Mouse (Mus musculus) midbrain, postnatal 0 days (tissue): ENCODE results near the gene 4930438A08Rik. TPM values are rescaled to one million over a fixed set of nuclear protein-coding genes. Genes with fewer than 3 reads are reported as not detected.
A peak's percentile ranks its signal among the peaks of the same experiment; 100 is the strongest.

Experiments
- ATAC-seq: fragments of 200-750 bp; cut with Nextera tagmentation; 2 replicates; pipeline ENCODE4 v1.8.0; 2017; ENCODE audit warnings: moderate number of reproducible peaks, mild to moderate bottlenecking, moderate TSS enrichment, moderate library complexity; ENCODE audit not compliant: low FRiP score
- DNase-seq: peaks from one replicate; pipeline ENCODE4 v3.0.0-alpha.2; 2015; ENCODE audit warnings: low spot score
- H3K27ac ChIP-seq: fragments of 300-500 bp; sonication (generic); 2 replicates; pipeline ENCODE4 v1.5.1; 2014; ENCODE audit warnings: low read depth, mild to moderate bottlenecking, low read length, mixed read lengths
- H3K27me3 ChIP-seq: fragments of 300-500 bp; sonication (generic); 2 replicates; pipeline ENCODE4 v1.6.1; 2014; ENCODE audit warnings: low read length, control low read depth, mixed read lengths; ENCODE audit not compliant: insufficient read depth
- H3K36me3 ChIP-seq: fragments of 300-500 bp; sonication (generic); 2 replicates; pipeline ENCODE4 v1.6.1; 2014; ENCODE audit warnings: low read length, control low read depth, mixed read lengths; ENCODE audit not compliant: insufficient read depth
- H3K4me1 ChIP-seq: fragments of 300-500 bp; sonication (generic); 2 replicates; pipeline ENCODE4 v1.6.1; 2014; ENCODE audit warnings: mild to moderate bottlenecking, control low read depth, antibody characterized with exemption, low read length, mixed read lengths; ENCODE audit not compliant: insufficient read depth
- H3K4me2 ChIP-seq: fragments of 300-500 bp; sonication (generic); 2 replicates; pipeline ENCODE4 v1.6.1; 2014; ENCODE audit warnings: low read depth, mild to moderate bottlenecking, low read length, mixed read lengths; ENCODE audit not compliant: poor library complexity, severe bottlenecking
- H3K4me3 ChIP-seq: fragments of 300-500 bp; sonication (generic); 2 replicates; pipeline ENCODE4 v1.5.1; 2014; ENCODE audit warnings: low read depth, mild to moderate bottlenecking, low read length, moderate library complexity
- H3K9ac ChIP-seq: fragments of 300-500 bp; sonication (generic); replicated peaks from 2 replicates; pipeline ENCODE4 v1.6.1; 2014; ENCODE audit warnings: mild to moderate bottlenecking, low read length, moderate library complexity, mixed read lengths; ENCODE audit not compliant: poor library complexity, severe bottlenecking
- H3K9me3 ChIP-seq: fragments of 300-500 bp; sonication (generic); 2 replicates; pipeline ENCODE4 v1.6.1; 2016; ENCODE audit warnings: low read length, control low read depth
- CTCF ChIP-seq: IDR thresholded peaks from 2 replicates; pipeline ENCODE4 v1.5.1; 2016; ENCODE audit warnings: antibody characterized with exemption, mild to moderate bottlenecking
- WGBS: fragments of 180-500 bp; shearing (Covaris S2); extraction: QIAGEN DNeasy Blood & Tissue Kit; methylation state at CpG from one replicate; pipeline ENCODE4 v1.1.7; 2014; 5-methylcytosine and 5-hydroxymethylcytosine counted together
- polyA plus RNA-seq: library from polyadenylated mRNA; unstranded; fragments of >200 nt; fragmentation: Nextera tagmentation; extraction: Ambion mirVana; gene quantifications from 2 replicates; pipeline ENCODE4 v1.2.1, GENCODE M21; 2015
- total RNA-seq: library from RNA; depleted of rRNA; stranded (reverse); fragments of >200 nt; gene quantifications from 2 replicates; pipeline ENCODE4 v1.2.3, GENCODE M21; 2014

Gene 4930438A08Rik
- total and polyA plus RNA-seq, 2 experiments from 2014 or later: 0.38 TPM; not detected in 1

GRCm38 (mm10) chr11:58307411-58308080 lies 32.9 kb downstream of the 4930438A08Rik start:
- ATAC-seq (peak; percentile 45), DNase-seq (peak; percentile 24)
- H3K36me3 ChIP-seq: peaks cover 7% of the 10 kb centered on the region; the same call in 1 of the 2 replicates
- whole genome bisulfite sequencing: under 1% methylated on average over 42 of the region's 42 CpGs
- H3K27me3 ChIP-seq: peaks cover 2% of the 10 kb centered on the region; the same call in 1 of the 2 replicates
- peak overlapping the region; percentile 31 for H3K4me3 ChIP-seq
- H3K4me2 ChIP-seq: peak overlapping the region; percentile 56
- no peak; the same call in 1 of the 2 replicates for TF ChIP-seq CTCF
- no peaks in the 10 kb centered on the region for H3K9me3 ChIP-seq
- H3K27ac ChIP-seq: peak overlapping the region; percentile 67
- H3K4me1 ChIP-seq: peaks cover 9% of the 10 kb centered on the region; the same call in 1 of the 2 replicates
- peak overlapping the region; percentile 33 for H3K9ac ChIP-seq

- no peak overlapping the region for H3K9ac ChIP-seq
- DNase-seq: no peak
- no peak for ATAC-seq
- peaks cover 7% of the 10 kb centered on the region; the same call in 1 of the 2 replicates for H3K36me3 ChIP-seq
- WGBS: 97% methylated on average over 9 of the region's 9 CpGs
- no peak overlapping the region for H3K4me2 ChIP-seq
- peaks cover 2% of the 10 kb centered on the region; the same call in 1 of the 2 replicates for H3K27me3 ChIP-seq
- H3K4me1 ChIP-seq: peaks cover 9% of the 10 kb centered on the region; the same call in 1 of the 2 replicates
- no peak overlapping the region for H3K27ac ChIP-seq
- no peaks in the 10 kb centered on the region for H3K9me3 ChIP-seq
- H3K4me3 ChIP-seq: no peak overlapping the region
- TF ChIP-seq CTCF: no peak
Measured at GRCm38 (mm10) chr11:58308661-58309060, 34.1 kb downstream of the 4930438A08Rik start.

- DNase-seq (peak; percentile 58), ATAC-seq (no peak)
- 71% methylated on average over 6 of the region's 6 CpGs for WGBS
- Histone ChIP-seq H3K4me3 (no peak overlapping the region), H3K9ac (no peak overlapping the region), H3K36me3 (peaks cover 16% of the 10 kb centered on the region), H3K27ac (0 out of 2 replicates have a peak overlapping the region, but pooled peaks have one; percentile 6), H3K9me3 (no peaks in the 10 kb centered on the region), H3K4me1 (no peaks in the 10 kb centered on the region), H3K4me2 (no peak overlapping the region), H3K27me3 (no peaks in the 10 kb centered on the region)
- no peak for TF ChIP-seq CTCF
Measured at GRCm38 (mm10) chr11:58314069-58314468, 39.5 kb downstream of the 4930438A08Rik start.

GRCm38 (mm10) chr11:58315536-58316168 lies 41.1 kb downstream of the 4930438A08Rik start:
- Histone ChIP-seq H3K27me3 (no peaks in the 10 kb centered on the region), H3K4me3 (no peak overlapping the region), H3K9me3 (no peaks in the 10 kb centered on the region), H3K4me1 (no peaks in the 10 kb centered on the region), H3K4me2 (no peak overlapping the region), H3K27ac (no peak overlapping the region), H3K9ac (no peak overlapping the region), H3K36me3 (peaks cover 15% of the 10 kb centered on the region)
- DNase-seq (no peak), ATAC-seq (no peak)
- 90% methylated on average over 5 of the region's 5 CpGs for WGBS
- no peak for TF ChIP-seq CTCF

GRCm38 (mm10) chr11:58316344-58316743 lies 41.7 kb downstream of the 4930438A08Rik start:
- H3K9me3 ChIP-seq: no peaks in the 10 kb centered on the region
- H3K27me3 ChIP-seq: no peaks in the 10 kb centered on the region
- no peak for ATAC-seq
- WGBS: 87% methylated on average over 17 of the region's 17 CpGs
- H3K36me3 ChIP-seq: peaks cover 15% of the 10 kb centered on the region
- no peak for DNase-seq
- no peaks in the 10 kb centered on the region for H3K4me1 ChIP-seq
- H3K4me2 ChIP-seq: no peak overlapping the region
- H3K9ac ChIP-seq: no peak overlapping the region
- TF ChIP-seq CTCF: no peak
- H3K4me3 ChIP-seq: no peak overlapping the region
- no peak overlapping the region for H3K27ac ChIP-seq
